Mouse (Mus musculus): ENCODE results near the gene AI597479.

DNA sequence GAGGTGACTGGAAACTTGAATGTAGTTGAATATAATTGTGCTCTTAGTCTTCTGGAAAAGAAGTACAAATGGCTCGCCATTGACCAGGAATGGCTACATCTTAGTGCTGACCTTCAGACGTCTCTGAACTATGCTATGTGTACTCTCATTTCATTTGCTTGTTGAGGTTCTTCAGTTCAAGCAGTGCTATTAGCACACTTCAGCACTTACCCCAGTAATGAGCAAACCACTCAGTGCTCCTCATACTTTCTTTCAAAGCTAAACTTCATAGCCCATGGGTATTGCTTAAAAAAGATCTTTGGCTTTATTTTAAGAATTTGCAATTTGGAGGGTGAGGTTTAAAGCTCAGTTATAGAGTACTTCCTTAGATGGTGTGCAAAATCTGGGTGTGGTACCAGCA, 10.2 kb downstream of the AI597479 start:
- no peak for TF ChIP-seq CTCF (IDR thresholded peaks at IDR 0.05; ENCODE audit: low read depth, low read length)
- TF ChIP-seq POLR2A (IDR thresholded peaks at IDR 0.05; ENCODE audit: extremely low read depth, insufficient read depth, low read length), result no peak
